Mouse (Mus musculus): ENCODE measurements around the gene Wwc1. TPM values are rescaled to one million over a fixed set of nuclear protein-coding genes. Genes with fewer than 3 reads are reported as not detected.
A peak's percentile ranks its signal among the peaks of the same experiment; 100 is the strongest.

Gene Wwc1
- 18.0 and 55.9 TPM in 2 replicates for polyA plus RNA-seq (2012; rRNA removed)

- WGBS, result 1% methylated on average over 47 of the region's 47 CpGs
- H3K27me3 ChIP-seq (ENCODE audit: control insufficient read depth, insufficient read depth, low read length), result peaks cover 4% of the 10 kb centered on the region; the same call in 1 of the 2 replicates
- H3K27ac ChIP-seq (ENCODE audit: insufficient read depth, low read depth, low read length), result peak within 1 kb of the TSS; percentile 62
- TF ChIP-seq POLR2A (IDR thresholded peaks at IDR 0.05; ENCODE audit: low read depth, low read length) (no peak; the same call in 1 of the 2 replicates), CTCF (IDR thresholded peaks at IDR 0.05; ENCODE audit: extremely low read depth, insufficient read length, insufficient replicate concordance, low read depth, low read length) (0 out of 2 replicates have a peak, but pooled peaks have one; percentile 14)
- H3K4me1 ChIP-seq (ENCODE audit: control insufficient read depth, insufficient read depth, insufficient read length, low read length), result peaks cover 2% of the 10 kb centered on the region
- peak within 1 kb of the TSS; percentile 99 for H3K4me3 ChIP-seq (ENCODE audit: low read depth, low read length)
- no peaks in the 10 kb centered on the region for H3K36me3 ChIP-seq (ENCODE audit: control insufficient read depth, insufficient read depth, low read length)
These were observed at the start of gene Wwc1 for GRCm38 (mm10) chr11:35980411-35980917. Gene Wwc1 (minus strand): TSS chr11:35980527.

DNA sequence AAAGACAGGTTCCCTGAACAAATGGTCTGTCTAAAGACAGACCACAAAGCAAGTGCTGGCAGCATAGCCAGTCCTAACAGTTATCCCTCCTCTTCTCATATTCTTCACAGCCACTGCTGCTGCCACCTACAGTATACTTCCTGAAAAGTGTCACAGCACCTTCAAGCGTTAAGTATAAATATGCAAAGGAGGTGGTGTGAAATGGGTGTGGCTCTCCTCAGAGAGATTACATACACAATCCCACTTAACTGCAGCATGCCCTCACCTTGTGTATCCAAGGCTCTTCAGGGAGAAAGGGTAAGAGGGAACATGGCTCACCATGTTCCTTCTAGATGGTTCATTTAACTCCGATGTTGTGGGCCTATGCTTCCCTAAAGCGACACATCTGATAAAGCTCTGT is 39.7 kb upstream of the Wwc1 start:
- H3K36me3 ChIP-seq (ENCODE audit: control insufficient read depth, insufficient read depth, low read length), result no peaks in the 10 kb centered on the region
- H3K4me1 ChIP-seq (ENCODE audit: control insufficient read depth, insufficient read depth, insufficient read length, low read length), result no peaks in the 10 kb centered on the region
- WGBS, result 45% methylated on average over 3 of the region's 3 CpGs
- no peak overlapping the region for H3K27ac ChIP-seq (ENCODE audit: insufficient read depth, low read depth, low read length)
- TF ChIP-seq POLR2A (IDR thresholded peaks at IDR 0.05; ENCODE audit: low read depth, low read length) (no peak), CTCF (IDR thresholded peaks at IDR 0.05; ENCODE audit: extremely low read depth, insufficient read length, insufficient replicate concordance, low read depth, low read length) (no peak)
- no peaks in the 10 kb centered on the region for H3K27me3 ChIP-seq (ENCODE audit: control insufficient read depth, insufficient read depth, low read length)
- no peak overlapping the region for H3K4me3 ChIP-seq (ENCODE audit: low read depth, low read length)

DNA sequence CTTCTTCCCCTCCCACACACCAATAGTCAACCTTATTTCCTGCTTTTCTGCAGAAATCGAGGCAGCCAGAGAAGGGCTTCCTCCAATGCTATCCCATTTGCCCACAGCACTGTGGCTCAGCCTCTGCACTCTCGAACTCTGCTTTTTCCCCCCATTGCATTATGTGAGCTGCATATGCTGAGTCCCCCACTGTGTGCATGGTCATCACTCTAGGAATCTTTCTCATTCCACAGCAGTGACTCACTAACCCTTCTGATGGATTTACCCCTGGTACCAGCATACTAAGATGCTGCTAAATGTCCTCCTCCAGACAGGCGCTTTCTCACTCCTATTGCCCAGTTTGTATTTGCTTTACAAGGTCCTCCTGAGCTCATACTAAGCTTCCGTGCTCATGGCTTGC is 32.9 kb upstream of the Wwc1 start:
- 57% methylated on average over 4 of the region's 4 CpGs for WGBS
- Histone ChIP-seq H3K27me3 (ENCODE audit: control insufficient read depth, insufficient read depth, low read length) (no peaks in the 10 kb centered on the region), H3K27ac (ENCODE audit: insufficient read depth, low read depth, low read length) (no peak overlapping the region), H3K36me3 (ENCODE audit: control insufficient read depth, insufficient read depth, low read length) (no peaks in the 10 kb centered on the region), H3K4me3 (ENCODE audit: low read depth, low read length) (no peak overlapping the region), H3K4me1 (ENCODE audit: control insufficient read depth, insufficient read depth, insufficient read length, low read length) (no peaks in the 10 kb centered on the region)
- TF ChIP-seq POLR2A (IDR thresholded peaks at IDR 0.05; ENCODE audit: low read depth, low read length), result no peak
- TF ChIP-seq CTCF (IDR thresholded peaks at IDR 0.05; ENCODE audit: extremely low read depth, insufficient read length, insufficient replicate concordance, low read depth, low read length), result no peak

- TF ChIP-seq POLR2A (IDR thresholded peaks at IDR 0.05; ENCODE audit: low read depth, low read length) (no peak), CTCF (IDR thresholded peaks at IDR 0.05; ENCODE audit: extremely low read depth, insufficient read length, insufficient replicate concordance, low read depth, low read length) (no peak)
- Histone ChIP-seq H3K27ac (ENCODE audit: insufficient read depth, low read depth, low read length) (no peak overlapping the region), H3K36me3 (ENCODE audit: control insufficient read depth, insufficient read depth, low read length) (no peaks in the 10 kb centered on the region), H3K27me3 (ENCODE audit: control insufficient read depth, insufficient read depth, low read length) (no peaks in the 10 kb centered on the region), H3K4me1 (ENCODE audit: control insufficient read depth, insufficient read depth, insufficient read length, low read length) (no peaks in the 10 kb centered on the region), H3K4me3 (ENCODE audit: low read depth, low read length) (no peak overlapping the region)
- 65% methylated on average over 11 of the region's 11 CpGs for WGBS
These were observed 29.2 kb upstream of the Wwc1 start for GRCm38 (mm10) chr11:36009281-36010208.

GRCm38 (mm10) chr11:36002900-36003299 is 22.6 kb upstream of the Wwc1 start:
- Histone ChIP-seq H3K27ac (ENCODE audit: insufficient read depth, low read depth, low read length) (no peak overlapping the region), H3K36me3 (ENCODE audit: control insufficient read depth, insufficient read depth, low read length) (no peaks in the 10 kb centered on the region), H3K4me3 (ENCODE audit: low read depth, low read length) (no peak overlapping the region), H3K27me3 (ENCODE audit: control insufficient read depth, insufficient read depth, low read length) (no peaks in the 10 kb centered on the region), H3K4me1 (ENCODE audit: control insufficient read depth, insufficient read depth, insufficient read length, low read length) (no peaks in the 10 kb centered on the region)
- no peak for TF ChIP-seq CTCF (IDR thresholded peaks at IDR 0.05; ENCODE audit: extremely low read depth, insufficient read length, insufficient replicate concordance, low read depth, low read length)
- WGBS, result 43% methylated on average over 4 of the region's 4 CpGs

GRCm38 (mm10) chr11:36001282-36001970 is 21.1 kb upstream of the Wwc1 start:
- WGBS, result 9% methylated on average over 28 of the region's 28 CpGs
- TF ChIP-seq POLR2A (IDR thresholded peaks at IDR 0.05; ENCODE audit: low read depth, low read length) (0 out of 2 replicates have a peak, but pooled peaks have one; percentile 13), CTCF (IDR thresholded peaks at IDR 0.05; ENCODE audit: extremely low read depth, insufficient read length, insufficient replicate concordance, low read depth, low read length) (peak; percentile 96; the same call in 1 of the 2 replicates)
- H3K27ac ChIP-seq (ENCODE audit: insufficient read depth, low read depth, low read length), result no peak overlapping the region
- no peaks in the 10 kb centered on the region for H3K27me3 ChIP-seq (ENCODE audit: control insufficient read depth, insufficient read depth, low read length)
- H3K4me3 ChIP-seq (ENCODE audit: low read depth, low read length), result peak overlapping the region; percentile 43
- H3K36me3 ChIP-seq (ENCODE audit: control insufficient read depth, insufficient read depth, low read length), result no peaks in the 10 kb centered on the region
- no peaks in the 10 kb centered on the region for H3K4me1 ChIP-seq (ENCODE audit: control insufficient read depth, insufficient read depth, insufficient read length, low read length)
